Mouse (Mus musculus) midbrain, embryonic 14.5 days (tissue): ENCODE measurements at regions not wholly inside any gene's neighbourhood (a gene's known extent, or its start where the extent isn't known, plus 50 kb on each side); places are given as distances from the start of the nearest gene placed in this dataset.

Experiments
- ATAC-seq: fragments of 200-750 bp; cut with Nextera tagmentation; 2 replicates; pipeline ENCODE4 v1.8.0; 2017; ENCODE audit warnings: moderate number of reproducible peaks, moderate library complexity; ENCODE audit not compliant: low FRiP score, low TSS enrichment
- DNase-seq: peaks from one replicate; pipeline ENCODE4 v3.0.0-alpha.2; 2015
- H3K27ac ChIP-seq: fragments of 300-500 bp; sonication (generic); replicated peaks from 2 replicates; pipeline ENCODE4 v1.5.1; 2014; ENCODE audit warnings: mild to moderate bottlenecking, low read depth, low read length, moderate library complexity
- H3K27me3 ChIP-seq: fragments of 300-500 bp; sonication (generic); 2 replicates; pipeline ENCODE4 v1.6.1; 2014; ENCODE audit warnings: low read length, control low read depth, mixed read lengths; ENCODE audit not compliant: control insufficient read depth, insufficient read depth
- H3K36me3 ChIP-seq: fragments of 300-500 bp; sonication (generic); 2 replicates; pipeline ENCODE4 v1.6.1; 2014; ENCODE audit warnings: low read length, control low read depth; ENCODE audit not compliant: control insufficient read depth, insufficient read depth
- H3K4me1 ChIP-seq: fragments of 300-500 bp; sonication (generic); 2 replicates; pipeline ENCODE4 v1.6.1; 2014; ENCODE audit warnings: mild to moderate bottlenecking, antibody characterized with exemption, low read length, control low read depth; ENCODE audit not compliant: control insufficient read depth, insufficient read depth
- H3K4me2 ChIP-seq: fragments of 300-500 bp; sonication (generic); 2 replicates; pipeline ENCODE4 v1.6.1; 2014; ENCODE audit warnings: mild to moderate bottlenecking, low read length, moderate library complexity
- H3K4me3 ChIP-seq: fragments of 300-500 bp; sonication (generic); replicated peaks from 2 replicates; pipeline ENCODE4 v1.5.1; 2014; ENCODE audit warnings: low read depth, low read length
- H3K9ac ChIP-seq: fragments of 300-500 bp; sonication (generic); replicated peaks from 2 replicates; pipeline ENCODE4 v1.6.1; 2014; ENCODE audit warnings: mild to moderate bottlenecking, low read length, moderate library complexity
- H3K9me3 ChIP-seq: fragments of 300-500 bp; sonication (generic); 2 replicates; pipeline ENCODE4 v1.6.1; 2016; ENCODE audit warnings: low read length, control low read depth, mixed read lengths; ENCODE audit not compliant: control insufficient read depth
- WGBS: fragments of 180-500 bp; shearing (Covaris S2); extraction: QIAGEN DNeasy Blood & Tissue Kit; methylation state at CpG from one replicate; pipeline ENCODE4 v1.1.7; 2014; 5-methylcytosine and 5-hydroxymethylcytosine counted together

- Histone ChIP-seq H3K9me3 (no peaks in the 10 kb centered on the region), H3K9ac (no peak overlapping the region), H3K27ac (no peak overlapping the region), H3K27me3 (no peaks in the 10 kb centered on the region), H3K36me3 (no peaks in the 10 kb centered on the region), H3K4me1 (no peaks in the 10 kb centered on the region), H3K4me3 (no peak overlapping the region), H3K4me2 (no peak overlapping the region)
- DNase-seq (no peak), ATAC-seq (no peak)
- WGBS = 86% methylated on average over 6 of the region's 6 CpGs
Measured at GRCm38 (mm10) chr7:70799031-70799766, 432.7 kb upstream of the Nr2f2 start.

- ATAC-seq (no peak), DNase-seq (no peak)
- H3K4me1 ChIP-seq = no peaks in the 10 kb centered on the region
- no peak overlapping the region for H3K4me2 ChIP-seq
- no peaks in the 10 kb centered on the region for H3K27me3 ChIP-seq
- H3K4me3 ChIP-seq = no peak overlapping the region
- H3K9me3 ChIP-seq = no peaks in the 10 kb centered on the region
- H3K27ac ChIP-seq = no peak overlapping the region
- no peaks in the 10 kb centered on the region for H3K36me3 ChIP-seq
- no peak overlapping the region for H3K9ac ChIP-seq
- WGBS = 80% methylated on average over 12 of the region's 12 CpGs
Measured at GRCm38 (mm10) chr7:70796038-70796760, 429.7 kb upstream of the Nr2f2 start.

DNA sequence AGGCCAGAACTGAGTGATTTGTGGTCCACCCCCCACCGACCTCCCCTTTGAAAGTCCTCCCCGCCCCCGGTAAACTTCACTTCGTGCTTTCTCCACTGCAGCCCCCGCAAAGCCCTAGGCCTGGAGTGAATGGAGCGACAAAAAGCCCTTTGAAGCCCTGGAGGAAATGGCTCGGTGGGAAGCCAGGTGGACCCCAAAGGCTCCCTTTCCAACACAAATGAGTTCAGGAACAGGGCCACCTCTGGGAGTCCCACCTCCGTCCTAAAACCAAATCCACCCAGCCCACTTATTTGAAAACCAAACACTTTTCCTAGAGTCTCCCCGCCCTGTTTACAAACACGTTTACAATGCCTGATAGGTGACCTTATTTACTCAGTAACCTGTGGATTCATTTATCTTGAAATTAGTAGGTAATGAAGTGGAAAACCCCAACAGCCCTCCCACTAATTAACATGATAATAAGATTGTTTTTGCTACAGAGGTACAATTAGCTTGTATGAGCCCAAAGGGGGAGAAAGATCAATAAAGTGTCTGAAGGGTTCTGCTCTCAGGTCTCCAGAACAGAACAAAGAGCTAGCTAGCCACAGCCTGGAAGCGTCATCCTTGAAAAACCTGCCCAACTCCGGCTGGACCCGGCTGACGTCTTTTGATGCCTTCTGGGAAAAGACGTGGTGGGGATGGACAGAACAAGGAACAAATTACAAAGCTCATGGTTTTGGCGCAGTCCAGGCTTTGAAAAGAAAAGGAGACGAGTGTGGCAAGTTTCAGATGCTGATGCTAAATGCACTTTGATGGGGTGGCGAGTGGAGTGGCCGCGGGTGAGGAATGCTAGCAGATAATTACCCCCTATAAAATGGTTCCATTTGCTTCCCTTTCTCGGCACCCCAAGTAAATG, 422.6 kb upstream of the Nr2f2 start:
- 7% methylated on average over 21 of the region's 21 CpGs for WGBS
- Histone ChIP-seq H3K9ac (no peak overlapping the region), H3K27ac (no peak overlapping the region), H3K27me3 (no peaks in the 10 kb centered on the region), H3K36me3 (no peaks in the 10 kb centered on the region), H3K4me1 (peaks cover 8% of the 10 kb centered on the region; the same call in 1 of the 2 replicates), H3K4me3 (peak overlapping the region; percentile 10; the same call in 1 of the 2 replicates), H3K4me2 (peak overlapping the region; percentile 41), H3K9me3 (no peaks in the 10 kb centered on the region)
- no peak for ATAC-seq
- peak; percentile 51 for DNase-seq

DNA sequence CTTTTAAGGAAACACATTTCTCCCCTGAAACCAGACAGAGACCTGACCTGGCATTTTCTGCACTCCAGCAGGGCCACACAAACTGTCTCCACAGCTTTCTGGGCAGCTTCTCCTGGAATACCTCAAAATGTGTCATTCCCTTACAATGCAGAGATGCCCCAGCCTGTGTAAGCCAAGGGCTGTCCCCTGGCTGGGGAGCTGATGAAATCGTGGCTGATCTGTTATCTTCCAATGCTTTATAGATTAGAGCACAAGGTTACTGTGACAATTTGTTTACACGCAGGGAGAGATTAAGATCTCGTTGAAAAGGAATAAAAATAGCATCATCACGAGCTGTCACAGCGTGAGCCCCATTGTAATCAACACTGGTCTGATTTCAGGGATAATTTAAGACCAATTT, 421.4 kb upstream of the Nr2f2 start:
- H3K4me2 ChIP-seq = no peak overlapping the region
- 14% methylated on average over 5 of the region's 5 CpGs for WGBS
- peaks cover 8% of the 10 kb centered on the region; the same call in 1 of the 2 replicates for H3K4me1 ChIP-seq
- DNase-seq (no peak), ATAC-seq (no peak)
- H3K36me3 ChIP-seq = no peaks in the 10 kb centered on the region
- no peak overlapping the region for H3K4me3 ChIP-seq
- no peak overlapping the region for H3K9ac ChIP-seq
- no peaks in the 10 kb centered on the region for H3K9me3 ChIP-seq
- no peak overlapping the region for H3K27ac ChIP-seq
- H3K27me3 ChIP-seq = no peaks in the 10 kb centered on the region

DNA sequence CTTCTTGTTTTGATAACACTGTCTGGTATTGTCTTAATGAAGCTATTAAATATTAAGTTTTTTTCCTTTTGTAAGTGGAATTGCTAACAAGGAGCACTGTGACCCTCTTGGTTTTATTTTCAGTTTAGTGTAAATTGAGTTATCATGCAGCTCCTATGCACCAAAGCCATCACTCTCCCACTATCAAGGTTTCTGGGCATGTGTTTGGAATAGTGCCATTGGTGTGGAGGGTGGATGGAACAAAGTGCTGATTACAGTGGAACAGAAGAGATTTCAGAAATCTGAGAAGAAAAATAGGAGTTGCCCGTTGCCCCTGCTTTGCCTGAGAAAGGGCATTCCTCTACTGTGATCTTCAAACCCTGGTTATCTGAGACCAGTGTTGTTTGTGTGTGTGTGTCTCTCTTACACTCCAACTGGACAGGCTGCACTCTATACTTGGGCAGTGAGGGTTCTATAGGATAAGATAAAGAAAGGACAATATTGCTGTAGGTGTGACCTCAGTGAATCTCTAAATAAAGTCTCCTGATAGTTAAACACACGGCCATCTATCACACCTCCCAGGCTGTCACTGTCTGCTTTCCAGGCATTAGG, 414.3 kb upstream of the Nr2f2 start:
- ATAC-seq = no peak
- no peaks in the 10 kb centered on the region for H3K9me3 ChIP-seq
- H3K27ac ChIP-seq = no peak overlapping the region
- no peak overlapping the region for H3K4me3 ChIP-seq
- H3K4me1 ChIP-seq = no peaks in the 10 kb centered on the region
- no peak for DNase-seq
- no peaks in the 10 kb centered on the region for H3K36me3 ChIP-seq
- H3K9ac ChIP-seq = no peak overlapping the region
- 81% methylated on average over 2 of the region's 2 CpGs for WGBS
- H3K27me3 ChIP-seq = no peaks in the 10 kb centered on the region
- H3K4me2 ChIP-seq = no peak overlapping the region

DNA sequence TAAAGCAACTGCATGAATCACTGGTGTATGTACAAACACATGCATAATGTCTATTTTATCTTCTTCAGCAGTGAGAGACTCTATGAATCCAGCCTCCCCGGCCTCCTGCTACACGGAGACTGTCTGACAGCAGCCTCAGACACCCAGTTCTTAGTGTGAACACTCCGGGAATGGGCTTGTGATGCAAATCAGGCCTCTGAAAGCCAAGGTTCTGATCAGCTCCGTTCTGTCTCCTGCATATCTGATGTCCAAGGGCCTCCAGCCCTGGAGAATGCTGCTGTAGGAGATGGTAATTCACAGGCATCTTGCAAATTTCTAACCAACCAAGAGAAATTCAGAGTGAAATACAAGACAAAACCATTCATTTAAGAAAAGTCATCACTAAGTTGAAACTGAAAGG, 411.2 kb upstream of the Nr2f2 start:
- Histone ChIP-seq H3K36me3 (no peaks in the 10 kb centered on the region), H3K27me3 (peaks cover 4% of the 10 kb centered on the region; the same call in 1 of the 2 replicates), H3K27ac (no peak overlapping the region), H3K4me3 (no peak overlapping the region), H3K9me3 (no peaks in the 10 kb centered on the region), H3K4me1 (no peaks in the 10 kb centered on the region), H3K4me2 (no peak overlapping the region), H3K9ac (no peak overlapping the region)
- DNase-seq (peak; percentile 53), ATAC-seq (no peak)
- WGBS = 5% methylated on average over 4 of the region's 4 CpGs

GRCm38 (mm10) chr7:70769655-70770054, 403.1 kb upstream of the Nr2f2 start:
- WGBS = 84% methylated on average over 6 of the region's 6 CpGs
- H3K36me3 ChIP-seq = no peaks in the 10 kb centered on the region
- ATAC-seq = no peak

DNA sequence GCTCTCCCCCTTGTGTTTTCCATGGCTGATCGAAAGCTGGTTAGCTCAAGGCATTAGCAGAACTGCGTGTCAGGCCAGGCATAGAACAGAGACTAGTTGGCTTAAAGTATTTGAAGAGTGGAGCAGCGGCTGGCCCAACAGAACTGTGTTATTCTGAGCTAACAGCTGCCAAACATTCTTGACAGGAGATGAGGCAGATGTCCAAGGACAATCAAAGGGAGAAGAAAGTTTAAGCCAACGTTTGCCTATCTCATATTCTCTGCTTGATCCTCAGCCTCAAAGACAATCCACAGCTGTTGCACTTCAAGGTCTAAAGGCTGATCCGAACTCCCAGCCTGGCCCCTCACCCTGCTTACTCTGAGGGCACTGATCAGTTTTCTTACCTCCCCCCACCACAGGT, 401.2 kb upstream of the Nr2f2 start:
- no peak overlapping the region for H3K4me2 ChIP-seq
- ATAC-seq = no peak
- DNase-seq = no peak
- no peaks in the 10 kb centered on the region for H3K36me3 ChIP-seq
- no peaks in the 10 kb centered on the region for H3K27me3 ChIP-seq
- H3K27ac ChIP-seq = no peak overlapping the region
- no peak overlapping the region for H3K4me3 ChIP-seq
- H3K4me1 ChIP-seq = no peaks in the 10 kb centered on the region
- H3K9me3 ChIP-seq = no peaks in the 10 kb centered on the region; the same call in 1 of the 2 replicates
- no peak overlapping the region for H3K9ac ChIP-seq
- 77% methylated on average over 5 of the region's 5 CpGs for WGBS

More at GRCm38 (mm10) chr7:70769655-70770054, 403.1 kb upstream of the Nr2f2 start:
- no peak overlapping the region for H3K9ac ChIP-seq
- H3K9me3 ChIP-seq = no peaks in the 10 kb centered on the region; the same call in 1 of the 2 replicates
- H3K27ac ChIP-seq = no peak overlapping the region
- no peak overlapping the region for H3K4me3 ChIP-seq
- peaks cover 2% of the 10 kb centered on the region; the same call in 1 of the 2 replicates for H3K27me3 ChIP-seq
- H3K4me1 ChIP-seq = no peaks in the 10 kb centered on the region
- DNase-seq = no peak
- no peak overlapping the region for H3K4me2 ChIP-seq
